Mouse (Mus musculus) urinary bladder, postnatal 25 days (tissue): Measurements from ENCODE around the gene Cep55.
A peak's percentile ranks its signal among the peaks of the same experiment; 100 is the strongest.

ENCODE experiments used
- DNase-seq: peaks from one replicate; pipeline ENCODE4 v3.0.0; 2022; ENCODE audit warnings: low spot score

The Cep55 gene

GRCm38 (mm10) chr19:38045198-38045597 is 9.6 kb upstream of the Cep55 start:
- DNase-seq, result no peak

- DNase-seq, result no peak
These were observed 5.1 kb upstream of the Cep55 start for GRCm38 (mm10) chr19:38049686-38050085.

DNA sequence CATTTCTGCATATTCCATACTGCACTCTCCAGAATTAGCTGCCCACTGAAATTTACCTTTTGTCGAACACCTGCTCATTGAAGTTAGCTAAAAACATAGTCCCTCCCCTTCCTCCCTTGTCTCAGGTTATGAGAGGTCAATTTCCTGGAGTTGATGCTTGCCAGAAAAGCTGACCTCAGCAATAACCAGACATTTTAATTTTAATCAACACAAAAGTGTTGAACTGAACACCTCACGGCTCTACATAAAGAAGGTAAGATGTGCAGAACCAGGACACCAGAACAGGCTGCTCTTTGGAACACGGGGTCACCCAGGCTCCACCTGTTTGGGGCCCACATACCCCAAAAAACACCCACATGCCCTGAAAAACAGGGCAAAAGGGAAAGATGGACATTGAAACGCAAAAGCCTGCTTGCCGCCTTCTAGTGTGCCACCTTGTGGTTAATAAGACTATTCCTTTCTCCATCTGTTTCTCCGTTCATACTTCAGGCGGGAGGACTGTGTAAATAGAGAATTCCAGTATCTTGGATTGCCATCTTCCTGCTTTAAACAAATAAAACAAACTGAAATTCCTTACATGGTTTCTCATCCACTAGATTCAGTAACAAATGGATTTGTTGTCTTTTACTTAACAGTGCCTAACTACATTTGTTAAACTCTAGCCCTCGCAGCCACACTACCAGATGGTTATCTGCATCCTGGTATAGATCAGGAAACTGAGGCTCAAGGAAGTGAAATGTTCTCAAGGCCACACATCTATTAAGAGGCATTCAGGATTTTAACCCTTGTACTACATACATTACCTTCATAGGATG is 1.4 kb upstream of the Cep55 start:
- DNase-seq, result no peak

GRCm38 (mm10) chr19:38054149-38054719 is 577 bp upstream of the Cep55 start:
- DNase-seq, result peak; percentile 70

DNA sequence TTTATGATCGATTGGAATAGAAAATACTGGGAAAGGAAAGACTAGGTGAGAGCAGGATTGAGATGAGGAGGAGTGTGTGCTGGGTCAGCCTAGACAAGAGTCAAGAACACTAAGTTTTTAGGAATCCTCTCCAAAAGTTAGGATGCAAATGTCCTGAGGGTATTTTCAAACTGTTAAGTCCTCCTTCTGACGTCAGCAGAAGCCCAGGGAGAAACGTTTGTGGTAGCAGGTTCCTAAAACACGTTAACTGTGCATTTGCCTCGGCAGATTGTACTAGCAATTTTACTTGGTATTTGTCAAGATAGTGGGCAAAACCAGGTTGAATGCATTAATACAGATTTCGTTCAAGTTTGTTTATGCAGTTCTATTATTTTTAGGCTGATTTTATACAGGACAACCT is 987 bp downstream of the Cep55 start:
- no peak for DNase-seq

GRCm38 (mm10) chr19:38056276-38056675 is 1.5 kb downstream of the Cep55 start:
- no peak for DNase-seq

GRCm38 (mm10) chr19:38056931-38057330 is 2.1 kb downstream of the Cep55 start:
- no peak for DNase-seq

GRCm38 (mm10) chr19:38063201-38063600 is 8.4 kb downstream of the Cep55 start:
- no peak for DNase-seq

DNA sequence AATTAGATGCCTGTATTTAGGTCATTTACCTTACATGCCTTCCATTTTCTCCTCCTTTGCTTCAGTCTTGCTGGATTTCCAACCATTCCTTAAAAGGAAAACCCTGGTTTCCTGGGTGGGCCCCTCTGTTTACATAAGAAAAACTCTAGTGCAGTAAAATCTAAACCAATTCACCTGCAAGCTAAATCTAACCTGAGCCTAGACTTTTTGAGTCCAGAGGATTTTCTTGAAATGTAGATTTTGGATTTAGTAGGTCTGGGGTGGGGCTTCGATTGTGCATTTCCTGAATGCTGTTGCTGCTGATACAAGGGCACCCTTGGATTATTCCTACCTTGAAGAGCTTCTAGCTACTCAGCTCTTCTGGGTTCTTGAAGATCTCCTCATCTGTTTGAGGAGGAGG is 9.2 kb downstream of the Cep55 start:
- no peak for DNase-seq

- no peak for DNase-seq
These were observed 18.4 kb downstream of the Cep55 start for GRCm38 (mm10) chr19:38073226-38073625.

GRCm38 (mm10) chr19:38075051-38075450 is 20.2 kb downstream of the Cep55 start:
- no peak for DNase-seq

DNA sequence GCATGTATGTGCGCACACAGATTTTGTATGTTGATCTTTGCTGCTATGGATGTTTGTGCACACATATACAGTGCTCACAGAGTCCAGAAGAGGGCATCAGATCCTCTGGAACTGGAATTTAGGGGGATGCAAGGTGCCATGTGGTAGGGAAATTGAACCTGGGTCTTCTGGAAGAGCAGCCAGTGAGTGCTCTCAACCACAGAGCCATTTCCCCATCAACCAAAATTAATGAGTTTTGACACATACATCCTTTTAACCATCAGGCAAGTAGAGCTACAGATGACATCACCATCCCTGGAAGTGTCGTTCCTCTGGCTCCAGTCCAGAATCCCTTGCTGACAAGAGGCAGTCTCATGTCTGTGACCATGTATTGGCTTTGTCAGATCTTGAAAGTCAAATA is 21.4 kb downstream of the Cep55 start:
- DNase-seq, result no peak

GRCm38 (mm10) chr19:38077851-38078540 is 23.2 kb downstream of the Cep55 start:
- DNase-seq, result no peak

- DNase-seq, result no peak
These were observed 26.6 kb downstream of the Cep55 start for GRCm38 (mm10) chr19:38081361-38081760.

DNA sequence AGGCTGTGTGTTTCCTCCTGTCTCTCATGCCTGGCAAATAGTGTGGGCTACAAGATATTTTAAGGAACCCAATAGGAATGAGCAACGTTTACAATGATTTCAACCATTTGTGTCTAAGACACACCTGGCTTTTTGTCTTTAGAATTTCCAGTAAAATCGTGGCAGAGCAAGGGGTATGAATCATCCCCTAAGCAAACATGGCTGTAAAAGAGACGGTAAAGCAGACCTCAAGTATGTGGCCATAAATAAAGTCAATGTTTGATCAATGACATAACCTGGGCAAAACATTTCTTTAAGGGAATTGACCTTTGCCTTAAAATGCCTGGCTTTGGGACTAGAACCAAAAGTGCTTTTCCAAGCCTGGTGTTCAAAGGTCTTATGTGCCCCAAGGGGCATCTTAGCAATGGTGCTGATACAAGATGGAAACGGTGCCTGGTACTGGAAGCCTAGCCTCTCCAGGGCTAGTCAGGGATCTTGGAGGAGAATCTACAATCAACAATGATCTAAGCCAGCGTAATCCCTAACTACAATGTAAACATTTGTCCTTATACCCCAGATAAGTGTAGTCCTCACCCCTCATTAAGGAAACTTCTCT is 28.2 kb downstream of the Cep55 start:
- DNase-seq, result no peak

DNA sequence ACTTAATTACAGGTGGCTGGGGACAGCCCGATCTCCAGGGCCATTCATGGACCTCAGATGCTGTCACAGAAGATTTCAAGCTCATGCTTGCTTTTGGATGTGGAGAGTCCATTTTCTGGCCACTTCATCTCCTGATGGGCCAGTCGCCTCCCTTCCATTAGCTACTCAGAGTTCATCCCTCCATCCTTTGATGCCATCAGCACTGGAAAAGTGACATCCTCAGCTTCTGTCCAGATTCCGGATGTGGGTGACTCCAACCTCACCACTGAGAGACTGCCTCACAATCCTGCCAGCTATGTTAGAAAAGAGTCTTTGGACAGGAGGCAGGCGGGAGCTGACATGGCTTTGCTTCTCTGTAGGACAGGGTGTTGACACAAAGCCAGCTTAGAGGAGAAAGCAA is 31.0 kb downstream of the Cep55 start:
- no peak for DNase-seq

GRCm38 (mm10) chr19:38086948-38087551 is 32.2 kb downstream of the Cep55 start:
- DNase-seq, result peak; percentile 30

DNA sequence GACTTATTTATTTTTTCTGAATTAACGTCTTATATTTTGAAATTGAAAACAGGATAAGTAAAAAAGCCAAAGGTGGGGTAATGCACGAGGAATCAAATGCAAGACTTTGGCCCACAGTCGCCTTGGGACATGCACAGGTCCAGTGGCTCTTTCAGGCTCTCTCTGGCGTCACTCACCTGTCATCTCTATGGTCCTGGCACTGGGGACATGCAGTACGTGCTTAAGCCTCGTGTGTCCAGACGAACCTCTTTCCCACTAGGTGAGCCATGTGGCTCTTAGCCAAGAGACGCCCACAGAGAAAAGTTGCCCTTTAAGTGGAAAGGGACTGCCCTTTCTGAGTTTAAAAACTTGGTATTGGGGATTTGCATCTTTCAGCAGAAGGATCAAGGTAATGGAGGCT is 34.5 kb downstream of the Cep55 start:
- DNase-seq, result no peak

GRCm38 (mm10) chr19:38091512-38091985 is 36.7 kb downstream of the Cep55 start:
- no peak for DNase-seq

DNA sequence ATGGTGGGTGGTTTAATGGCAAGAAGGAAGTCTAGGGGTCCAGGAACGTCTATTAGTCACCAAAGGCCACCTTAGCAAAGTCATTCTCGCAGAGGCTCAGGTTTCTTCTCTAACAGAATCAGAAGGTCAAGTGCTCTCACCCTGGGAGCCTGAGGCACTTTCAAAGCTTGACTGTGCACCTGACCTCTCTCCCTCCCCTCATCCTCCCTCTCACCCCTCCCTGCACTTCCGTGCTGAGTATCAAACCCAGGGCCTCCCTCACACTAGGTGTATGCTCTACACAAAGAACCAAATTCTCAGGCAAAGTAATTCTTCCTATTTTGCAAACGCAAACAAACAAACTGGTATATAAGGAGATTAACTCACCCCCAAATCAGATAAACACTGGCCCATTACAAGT is 41.4 kb downstream of the Cep55 start:
- no peak for DNase-seq

DNA sequence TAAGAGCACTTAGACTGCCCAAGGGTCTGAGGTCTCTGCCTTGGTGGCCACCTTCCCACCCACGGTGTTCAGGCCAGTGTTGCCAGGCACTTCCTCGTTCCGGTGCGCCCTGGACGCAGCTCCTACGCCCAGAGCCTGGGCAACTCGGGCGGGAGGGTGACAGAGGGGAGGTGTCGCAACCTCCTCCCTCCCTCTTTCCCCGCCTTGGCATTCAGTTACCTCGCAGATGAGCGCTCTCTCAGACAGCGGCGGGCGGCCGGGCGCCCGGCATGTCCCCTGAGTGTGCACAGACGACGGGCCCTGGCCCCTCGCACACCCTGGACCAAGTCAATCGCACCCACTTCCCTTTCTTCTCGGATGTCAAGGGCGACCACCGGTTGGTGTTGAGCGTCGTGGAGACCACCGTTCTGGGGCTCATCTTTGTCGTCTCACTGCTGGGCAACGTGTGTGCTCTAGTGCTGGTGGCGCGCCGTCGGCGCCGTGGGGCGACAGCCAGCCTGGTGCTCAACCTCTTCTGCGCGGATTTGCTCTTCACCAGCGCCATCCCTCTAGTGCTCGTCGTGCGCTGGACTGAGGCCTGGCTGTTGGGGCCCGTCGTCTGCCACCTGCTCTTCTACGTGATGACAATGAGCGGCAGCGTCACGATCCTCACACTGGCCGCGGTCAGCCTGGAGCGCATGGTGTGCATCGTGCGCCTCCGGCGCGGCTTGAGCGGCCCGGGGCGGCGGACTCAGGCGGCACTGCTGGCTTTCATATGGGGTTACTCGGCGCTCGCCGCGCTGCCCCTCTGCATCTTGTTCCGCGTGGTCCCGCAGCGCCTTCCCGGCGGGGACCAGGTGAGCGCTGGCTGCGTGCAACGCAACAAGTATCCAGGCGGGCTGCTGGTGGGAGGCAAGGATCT is 42.3 kb downstream of the Cep55 start, which contains the start of gene Ffar4:
TSS of gene Ffar4 (plus strand) at position 214 of the 901 bp plus-strand sequence.
- DNase-seq, result peak; percentile 41
